Mouse (Mus musculus) mouse embryonic stem cell (cell line): ENCODE results near the gene Tor1aip1.

Experiments used
- in situ Hi-C, 2 experiments: fragments of 300-500 bp; cut with MboI; formaldehyde crosslinking; loops; 1 replicate in 1 of 2; 3 replicates in 1 of 2; pipeline ENCODE4 v1.14.3; 2019 to 2020; ENCODE audit warnings: low sequenced_read_pairs in 2 of 2, low pct_unique_long_range_greater_than_20kb in 1 of 2, mixed read lengths in 1 of 2; ENCODE audit not compliant: unreplicated experiment in 1 of 2

Tor1aip1 gene

GRCm38 (mm10) chr1:156035269-156035929, 881 bp downstream of the Tor1aip1 start, which contains the start of gene Tor1aip2:
TSS of gene Tor1aip2 (plus strand) at chr1:156035403.
- in situ Hi-C loops = no loop called here

GRCm38 (mm10) chr1:156034661-156035060, 1.6 kb downstream of the Tor1aip1 start:
- in situ Hi-C loops = no loop called here

DNA sequence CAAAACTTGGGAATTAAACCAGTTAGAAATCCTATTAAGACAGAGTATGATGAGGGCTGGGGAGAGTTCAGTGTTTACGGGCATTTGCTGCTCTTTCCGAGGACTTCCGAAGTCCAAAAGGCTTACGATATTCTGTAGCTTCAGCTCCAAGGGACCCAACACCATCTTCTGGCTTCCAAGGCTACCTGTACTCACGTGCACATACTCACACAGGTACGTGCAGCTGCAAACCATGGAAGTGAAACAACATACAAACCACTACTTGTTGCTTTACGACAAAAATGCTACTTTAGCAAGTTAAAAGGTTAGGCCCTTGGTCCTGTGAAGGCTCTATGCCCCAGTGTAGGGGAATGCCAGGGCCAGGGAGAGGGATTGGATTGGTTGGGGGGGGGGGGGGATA, 2.4 kb downstream of the Tor1aip1 start:
- in situ Hi-C loops = no loop called here

- in situ Hi-C loops = no loop called here
Observed at GRCm38 (mm10) chr1:156028340-156028975, 7.8 kb downstream of the Tor1aip1 start.

GRCm38 (mm10) chr1:156027849-156028248, 8.4 kb downstream of the Tor1aip1 start:
- in situ Hi-C loops = no loop called here

DNA sequence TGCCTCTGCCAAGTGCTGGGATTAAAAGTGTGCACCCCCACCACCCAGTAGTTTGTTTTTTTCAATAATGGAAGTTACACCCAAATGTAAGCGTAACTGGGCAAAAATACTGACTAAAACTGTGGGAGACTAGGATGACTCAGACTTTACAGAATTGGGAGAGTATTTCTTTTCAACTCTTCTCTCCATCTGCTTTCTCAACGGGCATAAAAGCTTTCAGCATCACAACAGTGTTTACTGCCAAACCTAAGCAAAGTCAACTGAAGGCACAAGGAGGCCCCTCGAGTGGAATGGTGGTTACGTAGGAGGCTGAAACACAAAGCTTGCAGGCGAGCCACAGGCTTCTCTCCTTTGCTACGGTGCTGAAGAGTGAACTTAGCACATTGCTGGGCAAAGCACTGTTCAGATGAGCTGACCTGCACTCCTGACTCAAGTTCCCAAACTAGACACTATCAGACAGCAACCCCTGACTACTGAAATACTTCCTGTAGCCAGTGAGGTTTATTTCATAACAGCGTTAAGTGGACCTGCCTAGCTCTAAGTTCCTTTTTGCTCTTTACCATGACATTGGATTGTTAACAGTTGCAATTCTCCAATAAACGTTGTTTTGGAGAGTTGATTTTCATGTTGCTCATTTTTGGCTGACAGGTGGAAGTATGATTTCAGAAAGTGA, 11.3 kb downstream of the Tor1aip1 start:
- in situ Hi-C loops = no loop called here

DNA sequence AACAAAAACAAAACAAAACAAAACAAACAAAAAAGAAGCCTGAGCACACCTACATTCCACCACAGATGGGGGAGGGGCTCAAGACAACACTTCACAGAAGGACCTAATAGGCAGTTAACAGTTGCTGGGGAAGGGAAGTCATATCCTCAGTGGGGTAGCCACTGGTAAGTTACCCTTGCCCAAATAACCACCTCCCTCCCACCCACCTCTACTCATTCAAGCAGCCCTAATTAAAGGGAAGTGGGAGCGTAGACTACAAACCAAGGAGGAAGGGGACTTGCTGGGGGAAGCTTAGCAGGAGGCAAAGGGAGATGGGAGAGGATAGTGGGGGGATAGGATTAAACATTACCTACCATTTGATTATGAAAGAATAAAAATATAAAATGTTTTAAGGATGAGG, 15.9 kb downstream of the Tor1aip1 start:
- in situ Hi-C loops = no loop called here

- in situ Hi-C loops = no loop called here
Observed at GRCm38 (mm10) chr1:156019800-156020199, 16.5 kb downstream of the Tor1aip1 start.

- in situ Hi-C loops = no loop called here
Observed at GRCm38 (mm10) chr1:156009003-156009402, 27.3 kb downstream of the Tor1aip1 start.

- in situ Hi-C loops = no loop called here
Observed at GRCm38 (mm10) chr1:156005906-156006305, 30.4 kb downstream of the Tor1aip1 start.

DNA sequence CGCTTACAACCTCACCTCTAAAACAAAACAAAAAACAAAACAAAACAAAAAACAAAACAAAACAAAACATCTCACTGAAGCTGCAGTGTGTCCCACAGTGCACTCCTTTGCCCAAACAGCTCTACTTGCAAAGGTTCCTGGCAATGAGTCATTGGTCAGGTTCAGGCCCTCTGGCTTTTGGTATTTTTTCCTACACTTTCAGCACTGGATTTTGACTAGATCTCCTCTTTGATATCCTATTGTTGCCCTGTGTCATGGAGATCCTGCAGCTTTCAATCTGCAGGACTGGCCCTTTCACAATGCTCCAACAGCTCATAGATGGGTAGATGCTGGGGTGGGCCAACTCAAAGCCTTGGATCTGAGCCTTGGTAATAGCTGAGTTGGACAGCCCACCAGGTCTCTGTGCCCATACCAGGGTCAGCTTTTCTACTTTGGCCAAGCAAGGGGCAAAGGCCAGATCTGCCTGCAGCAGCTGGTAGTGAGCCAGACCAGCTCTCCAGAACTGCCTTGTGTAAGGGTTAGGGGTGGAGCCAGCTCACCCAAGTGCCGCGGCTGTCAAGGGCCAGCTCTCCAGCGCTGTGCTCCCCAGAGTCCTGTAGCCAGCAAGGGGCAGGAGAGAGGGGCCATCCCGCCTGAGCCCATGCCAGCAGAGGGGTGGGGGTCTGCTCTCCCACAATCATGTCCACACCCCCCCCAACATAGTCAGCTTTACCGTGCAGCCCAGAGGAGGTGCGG, 32.9 kb downstream of the Tor1aip1 start:
- in situ Hi-C loops = no loop called here

GRCm38 (mm10) chr1:156002366-156002765, 33.9 kb downstream of the Tor1aip1 start:
- in situ Hi-C loops = no loop called here

GRCm38 (mm10) chr1:155995612-155996011, 40.7 kb downstream of the Tor1aip1 start:
- in situ Hi-C loops = no loop called here

DNA sequence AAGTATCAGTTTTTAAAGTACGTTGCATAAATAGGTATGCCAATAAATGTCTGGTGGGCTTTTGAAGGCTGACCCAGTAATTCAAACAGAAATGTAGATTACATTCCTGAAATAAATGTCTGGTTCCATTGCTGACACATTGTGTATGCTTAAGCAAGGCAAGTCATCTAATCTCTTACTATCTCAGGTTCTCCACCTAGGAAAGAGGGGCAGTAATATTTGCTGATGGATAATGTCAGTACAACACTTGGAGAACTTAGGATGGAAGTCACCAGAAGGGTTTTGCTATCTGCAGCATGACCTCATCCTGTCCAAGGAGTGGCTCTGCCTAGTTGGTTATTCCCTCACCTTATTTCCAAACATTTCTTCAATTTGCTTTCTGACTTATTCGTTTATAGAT, 41.8 kb downstream of the Tor1aip1 start:
- in situ Hi-C loops = no loop called here

DNA sequence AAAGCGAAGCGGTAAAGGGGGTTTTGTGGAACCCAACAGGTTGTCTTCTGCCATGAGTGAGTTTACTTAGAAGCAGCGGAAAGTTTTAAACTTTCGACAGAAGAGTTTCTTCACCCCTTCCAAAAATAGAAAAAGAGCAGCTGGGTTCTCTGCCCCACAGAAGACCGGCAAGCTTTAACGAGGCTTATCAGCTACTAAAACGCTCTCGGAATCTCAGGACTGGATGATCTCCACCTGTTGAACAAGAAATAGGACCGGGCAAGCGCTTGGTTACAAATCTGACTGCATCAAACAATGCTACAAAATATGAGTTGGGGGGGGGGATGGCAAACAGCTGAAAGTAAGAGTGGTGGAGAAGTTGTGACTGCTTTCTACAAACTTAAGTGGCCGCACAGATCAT, 45.9 kb downstream of the Tor1aip1 start:
- in situ Hi-C loops = no loop called here

- in situ Hi-C loops = no loop called here
Observed at GRCm38 (mm10) chr1:155989387-155989786, 46.9 kb downstream of the Tor1aip1 start.

- in situ Hi-C loops = no loop called here
Observed at GRCm38 (mm10) chr1:155987625-155988024, 48.7 kb downstream of the Tor1aip1 start.

DNA sequence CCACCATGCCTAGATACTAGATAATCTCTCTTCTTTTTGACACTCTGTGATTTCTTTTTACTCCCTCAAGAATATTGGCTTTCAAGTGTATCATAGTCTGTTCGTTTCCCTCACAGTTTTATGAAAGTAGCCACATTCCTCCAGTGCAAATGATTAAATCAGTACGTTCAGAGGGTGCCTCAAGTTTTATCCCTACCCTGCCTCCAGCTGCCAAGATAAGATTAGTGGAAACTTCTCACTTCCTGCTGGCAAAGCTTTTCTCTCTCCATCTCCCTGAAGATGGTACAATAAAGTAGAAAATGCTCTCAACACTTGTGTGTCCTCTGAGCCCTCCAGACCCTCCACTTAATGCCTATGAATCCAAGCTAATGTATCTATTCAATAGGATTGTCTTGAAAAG, 61.3 kb downstream of the Tor1aip1 start:
- in situ Hi-C loops = no loop called here

GRCm38 (mm10) chr1:155973719-155974379, 62.4 kb downstream of the Tor1aip1 start:
- in situ Hi-C loops = no loop called here
